Mouse (Mus musculus) frontal cortex, adult (tissue): ENCODE measurements at regions not wholly inside any gene's neighbourhood (a gene's known extent, or its start where the extent isn't known, plus 50 kb on each side); places are given as distances from the start of the nearest gene placed in this dataset.

Experiments used
- ATAC-seq: cut with Nextera tagmentation; 2 replicates; pipeline ENCODE4 v1.9.2; 2017; ENCODE audit warnings: mild to moderate bottlenecking, moderate library complexity, mixed read lengths; ENCODE audit not compliant: low TSS enrichment

GRCm38 (mm10) chr1:121176541-121176940, 155.8 kb downstream of the Insig2 start:
- ATAC-seq = no peak

GRCm38 (mm10) chr1:121177136-121177907, 155.1 kb downstream of the Insig2 start:
- ATAC-seq = no peak

GRCm38 (mm10) chr1:121177908-121178311, 154.5 kb downstream of the Insig2 start:
- ATAC-seq = no peak

- no peak for ATAC-seq
Measured at GRCm38 (mm10) chr1:121178611-121179245, 153.7 kb downstream of the Insig2 start.

GRCm38 (mm10) chr1:121180273-121181030, 151.9 kb downstream of the Insig2 start:
- ATAC-seq = peak; percentile 95

- no peak for ATAC-seq
Measured at GRCm38 (mm10) chr1:121188895-121189294, 143.5 kb downstream of the Insig2 start.

GRCm38 (mm10) chr1:121194800-121195199, 137.6 kb downstream of the Insig2 start:
- peak; percentile 55; the same call in 1 of the 2 replicates for ATAC-seq

GRCm38 (mm10) chr1:121215843-121216242, 116.5 kb downstream of the Insig2 start:
- ATAC-seq = peak; percentile 84

GRCm38 (mm10) chr1:121224250-121224649, 108.1 kb downstream of the Insig2 start:
- no peak for ATAC-seq

GRCm38 (mm10) chr1:121226466-121227232, 105.7 kb downstream of the Insig2 start:
- ATAC-seq = no peak

- no peak for ATAC-seq
Measured at GRCm38 (mm10) chr1:121227233-121227594, 105.2 kb downstream of the Insig2 start.

- ATAC-seq = no peak
Measured at GRCm38 (mm10) chr1:121243576-121243975, 88.8 kb downstream of the Insig2 start.

GRCm38 (mm10) chr1:121247556-121247955, 84.8 kb downstream of the Insig2 start:
- ATAC-seq = peak; percentile 86

GRCm38 (mm10) chr1:121249081-121249480, 83.3 kb downstream of the Insig2 start:
- ATAC-seq = no peak

- no peak for ATAC-seq
Measured at GRCm38 (mm10) chr1:121250686-121251085, 81.7 kb downstream of the Insig2 start.

GRCm38 (mm10) chr1:121252056-121252455, 80.3 kb downstream of the Insig2 start:
- ATAC-seq = no peak

- no peak for ATAC-seq
Measured at GRCm38 (mm10) chr1:121254196-121254595, 78.2 kb downstream of the Insig2 start.
